Mouse (Mus musculus) Patski (cell line): ENCODE data around the gene Islr2. TPM values are rescaled to one million over a fixed set of nuclear protein-coding genes. Genes with fewer than 3 reads are reported as not detected.
A peak's percentile ranks its signal among the peaks of the same experiment; 100 is the strongest.

Source experiments
- ATAC-seq: fragments of 100-300 bp; one replicate; pipeline ENCODE4 v1.8.0; 2021
- CTCF ChIA-PET: fragments of 350-600 bp; sonication (Branson Sonifier 250); formaldehyde crosslinking; loops from one replicate; lab custom pipeline; 2022; ENCODE audit warnings: inconsistent platforms; lab: Charles Lee
- POLR2A ChIA-PET: fragments of 350-600 bp; sonication (Branson Sonifier 250); formaldehyde crosslinking; loops from one replicate; lab custom pipeline; 2022; ENCODE audit warnings: antibody characterized with exemption, inconsistent platforms; lab: Charles Lee
- DNase-seq: peaks from one replicate; pipeline ENCODE4 v3.0.0-alpha.2; 2011; ENCODE audit warnings: low read depth, low spot score
- H3K27me3 ChIP-seq: fragments of 371-371 bp; one replicate; pipeline ENCODE4 v1.5.1; 2021
- CTCF ChIP-seq: fragments of 100-300 bp; IDR thresholded peaks from one replicate; pipeline ENCODE4 v1.5.1; 2021
- in situ Hi-C: fragments of 300-500 bp; cut with MboI; formaldehyde crosslinking; loops from 3 replicates; pipeline ENCODE4 v1.11.1; 2018; ENCODE audit warnings: low pct_unique_long_range_greater_than_20kb, mixed read lengths
- polyA plus RNA-seq: library from polyadenylated mRNA; unstranded; gene quantifications from one replicate; pipeline ENCODE4 v1.2.3, GENCODE M21; 2021

The Islr2 gene
- polyA plus RNA-seq, 1 experiment from 2014 or later = 2.1 TPM

- in situ Hi-C loops = no loop called here
- CTCF ChIA-PET = interaction anchor here (1.1 to 4.0 kb wide), 5 partner anchors 21 to 207 kb away, joined by 4 to 23 read pairs (median 15); no protein-coding TSS in a partner anchor
- DNase-seq (no peak), ATAC-seq (no peak)
- no peaks in the 10 kb centered on the region for H3K27me3 ChIP-seq
- POLR2A ChIA-PET = no interaction called here
- no peak for TF ChIP-seq CTCF
These were observed 42.0 kb upstream of the Islr2 start for GRCm38 (mm10) chr9:58246083-58246591.

GRCm38 (mm10) chr9:58243696-58244095 is 39.6 kb upstream of the Islr2 start:
- ATAC-seq = no peak
- ChIA-PET CTCF (interaction anchor here (1.1 to 1.4 kb wide), 4 partner anchors 9 to 205 kb away, joined by 3 to 5 read pairs (median 4); partner anchors contain the start of gene Stoml1), POLR2A (interaction anchor here (1.2 kb wide), 1 partner anchor 48 kb away, joined by 3 read pairs; no protein-coding TSS in a partner anchor)
- TF ChIP-seq CTCF = no peak
- DNase-seq = no peak
- no peaks in the 10 kb centered on the region for H3K27me3 ChIP-seq
- in situ Hi-C loops = no loop called here

DNA sequence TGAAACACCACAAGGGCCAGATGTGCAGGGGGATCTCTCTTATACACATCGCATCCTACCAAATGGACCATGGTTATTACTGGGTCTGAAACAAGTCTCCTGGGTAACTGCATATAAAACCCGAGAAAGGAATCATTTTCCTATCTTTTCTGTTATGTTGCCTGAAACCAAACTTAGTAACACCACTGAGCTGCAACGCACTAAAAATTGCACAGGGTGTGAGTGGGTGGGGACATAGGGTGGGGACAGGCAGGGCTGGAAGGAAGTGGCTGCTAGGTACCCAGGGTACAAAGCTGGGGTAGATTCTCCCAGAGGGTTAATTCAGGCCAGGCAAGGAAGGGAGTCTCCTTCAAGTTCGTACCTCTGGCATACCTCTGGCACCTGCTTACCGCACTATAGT is 38.6 kb upstream of the Islr2 start:
- H3K27me3 ChIP-seq = no peaks in the 10 kb centered on the region
- ChIA-PET CTCF (interaction anchor here (0.7 to 1.5 kb wide), 5 partner anchors 10 to 38 kb away, joined by 3 to 6 read pairs (median 3); partner anchors contain the start of gene Stoml1), POLR2A (interaction anchor here (1.2 kb wide), 1 partner anchor 49 kb away, joined by 3 read pairs; no protein-coding TSS in a partner anchor)
- TF ChIP-seq CTCF = no peak
- in situ Hi-C loops = no loop called here
- no peak for DNase-seq
- no peak for ATAC-seq

DNA sequence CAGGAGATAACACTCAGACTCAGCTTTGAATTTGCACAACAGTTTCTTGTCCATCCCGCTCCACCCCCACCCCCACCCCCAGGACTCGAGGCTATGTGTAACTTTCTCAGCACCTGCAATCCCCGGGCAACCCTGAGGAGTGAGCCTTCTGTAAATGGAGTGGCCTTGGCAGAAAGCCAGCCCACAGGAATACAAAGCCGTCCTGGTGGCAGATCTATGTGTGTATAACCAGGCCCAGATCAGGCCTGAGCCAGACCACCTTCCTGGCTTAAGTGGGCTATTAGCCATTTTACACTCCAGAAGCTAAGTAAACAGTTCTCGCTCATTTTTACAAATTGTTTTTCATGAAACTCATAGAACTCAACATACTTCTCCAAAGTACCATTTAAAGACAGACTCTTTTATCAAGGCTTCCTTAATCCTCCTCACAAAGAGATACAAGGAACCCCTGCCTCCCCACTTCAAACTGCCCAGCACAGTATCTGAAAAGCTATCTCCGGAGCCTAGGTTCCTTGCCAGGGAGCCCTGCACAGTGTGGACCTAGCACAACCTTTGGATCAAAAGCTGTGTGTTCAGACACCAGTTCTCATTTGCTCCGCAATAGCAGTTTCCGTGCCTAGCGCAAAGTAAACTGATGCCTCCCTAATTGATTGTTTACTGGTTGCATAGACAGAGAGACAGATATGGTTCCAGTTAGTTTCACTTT is 37.8 kb upstream of the Islr2 start:
- TF ChIP-seq CTCF = no peak
- POLR2A ChIA-PET = no interaction called here
- ATAC-seq = no peak
- CTCF ChIA-PET = interaction anchor here (0.7 to 1.5 kb wide), 7 partner anchors 10 to 41 kb away, joined by 3 to 6 read pairs (median 3); partner anchors contain the start of gene Stoml1
- no peak for DNase-seq
- no peaks in the 10 kb centered on the region for H3K27me3 ChIP-seq
- in situ Hi-C loops = no loop called here

DNA sequence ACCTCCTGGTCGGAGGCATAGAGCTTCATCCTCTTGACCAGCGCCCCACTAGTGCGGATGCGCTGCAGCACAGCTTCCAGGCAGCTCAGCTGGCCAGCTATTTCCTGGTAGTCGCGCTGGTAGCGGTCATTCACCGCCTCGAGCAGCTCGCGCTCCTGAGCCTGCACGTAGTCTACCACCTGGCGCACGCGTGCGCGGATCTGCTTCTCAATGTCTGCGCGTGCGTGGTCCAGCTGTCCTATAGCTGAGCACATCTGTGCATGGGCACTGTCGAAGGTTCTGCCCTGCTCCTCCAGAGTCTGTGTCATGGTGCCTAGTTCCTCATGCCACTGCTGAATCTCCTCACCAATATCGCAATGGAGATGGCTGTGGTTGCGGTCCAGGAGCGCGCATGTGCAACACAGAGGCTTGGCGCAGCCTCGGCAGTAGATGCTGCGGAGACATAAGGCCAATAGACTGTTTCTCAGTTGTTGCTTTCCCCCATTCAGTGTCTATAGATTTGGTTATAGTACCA is 30.4 kb upstream of the Islr2 start:
- ATAC-seq (no peak), DNase-seq (no peak)
- ChIA-PET CTCF (interaction anchor here (0.8 to 1.8 kb wide), 3 partner anchors 9 to 15 kb away, joined by 3 to 6 read pairs (median 4); partner anchors contain the start of gene Pml), POLR2A (no interaction called here)
- in situ Hi-C loops = no loop called here
- no peak for TF ChIP-seq CTCF
- H3K27me3 ChIP-seq = no peaks in the 10 kb centered on the region

GRCm38 (mm10) chr9:58232374-58232773 is 28.3 kb upstream of the Islr2 start:
- in situ Hi-C loops = no loop called here
- CTCF ChIA-PET = interaction anchor here (1.5 to 2.3 kb wide), 3 partner anchors 11 to 21 kb away, joined by 3 to 7 read pairs (median 5); partner anchors contain the start of gene Stoml1
- no peak for TF ChIP-seq CTCF
- no peak for DNase-seq
- ATAC-seq = no peak
- POLR2A ChIA-PET = no interaction called here
- no peaks in the 10 kb centered on the region for H3K27me3 ChIP-seq

DNA sequence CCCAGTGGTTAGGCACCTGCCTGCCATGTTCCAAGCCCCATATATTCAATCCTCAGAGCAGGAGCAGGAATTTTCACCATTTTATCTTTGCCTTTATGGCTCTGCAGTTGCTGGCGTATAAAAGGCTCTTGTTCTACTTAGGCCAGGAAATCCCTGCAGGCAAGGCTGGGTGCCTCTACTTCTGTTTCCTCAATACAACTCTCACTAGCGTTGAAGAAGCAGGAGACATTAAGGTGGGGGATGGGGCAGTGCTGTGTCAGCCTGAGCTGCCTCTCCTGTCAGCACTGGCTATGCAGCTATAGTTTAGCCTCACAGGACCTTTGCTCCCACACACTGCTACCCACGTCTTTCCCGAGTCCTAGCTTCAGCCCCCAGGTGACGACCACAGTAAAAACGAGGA is 27.6 kb upstream of the Islr2 start:
- ChIA-PET POLR2A (no interaction called here), CTCF (interaction anchor here (1.5 to 2.3 kb wide), 4 partner anchors 10 to 17 kb away, joined by 3 to 7 read pairs (median 6); no protein-coding TSS in a partner anchor)
- in situ Hi-C loops = no loop called here
- no peak for TF ChIP-seq CTCF
- no peaks in the 10 kb centered on the region for H3K27me3 ChIP-seq
- ATAC-seq = no peak
- no peak for DNase-seq

DNA sequence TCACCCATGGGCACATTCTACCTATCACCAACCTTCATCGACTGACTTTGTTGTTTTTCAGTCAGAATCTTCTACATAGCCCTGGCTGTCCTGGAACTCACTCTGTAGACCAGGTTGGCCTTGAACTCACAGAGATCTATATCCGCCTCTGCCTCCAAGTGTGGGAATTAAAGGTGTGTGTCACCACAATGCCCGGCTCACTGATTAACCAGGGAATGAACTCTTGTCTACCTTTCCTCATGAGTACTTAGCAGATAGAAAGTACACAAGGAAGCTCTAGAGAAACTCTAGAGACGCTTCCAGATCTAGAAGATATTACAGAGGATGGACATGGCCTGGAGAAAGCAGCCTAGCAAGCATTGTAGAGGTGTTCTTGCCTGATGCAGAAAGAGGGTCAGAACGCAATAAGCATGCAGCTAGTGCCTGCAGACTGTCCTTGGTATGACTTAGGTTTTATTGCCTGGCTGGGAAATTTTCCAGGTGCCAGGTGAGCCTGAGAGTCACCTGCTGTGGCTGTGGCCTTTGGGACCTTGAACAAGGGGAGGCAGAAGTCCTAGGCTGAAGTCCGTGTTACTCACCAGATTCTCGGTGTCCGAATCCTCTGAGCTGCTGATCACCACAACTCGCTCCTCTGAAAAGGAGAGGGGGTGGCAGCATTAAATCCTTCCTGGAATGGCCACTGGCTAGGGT is 24.8 kb upstream of the Islr2 start:
- TF ChIP-seq CTCF = no peak
- ATAC-seq (no peak), DNase-seq (no peak)
- ChIA-PET POLR2A (interaction anchor here (0.6 kb wide), 1 partner anchor 245 kb away, joined by 3 read pairs; no protein-coding TSS in a partner anchor), CTCF (interaction anchor here (0.7 kb wide), 1 partner anchor 12 kb away, joined by 3 read pairs; no protein-coding TSS in a partner anchor)
- no peaks in the 10 kb centered on the region for H3K27me3 ChIP-seq
- in situ Hi-C loops = loop anchor here (10.0 kb wide), 1 partner anchor 146 kb away; the partner anchor contains the start of gene Tbc1d21

- ChIA-PET POLR2A (no interaction called here), CTCF (interaction anchor here (0.6 to 5.5 kb wide), 14 partner anchors 8 to 288 kb away, joined by 3 to 37 read pairs (median 4); partner anchors contain the start of gene Stoml1)
- ATAC-seq (no peak), DNase-seq (no peak)
- peak; percentile 85 for TF ChIP-seq CTCF
- H3K27me3 ChIP-seq = no peaks in the 10 kb centered on the region
- in situ Hi-C loops = loop anchor here (10.0 kb wide), 1 partner anchor 149 kb away; the partner anchor contains the start of gene Tbc1d21
These were observed 22.1 kb upstream of the Islr2 start for GRCm38 (mm10) chr9:58225915-58226913.
